Mouse (Mus musculus): ENCODE data around the gene Tcaf1.

GRCm38 (mm10) chr6:42644912-42645549, 64.9 kb downstream of the Tcaf1 start, which contains the start of gene Tcaf2:
- TF ChIP-seq CTCF (IDR thresholded peaks at IDR 0.05; ENCODE audit: control insufficient read depth, insufficient read depth, low read length) (peak; percentile 52), POLR2A (IDR thresholded peaks at IDR 0.05; ENCODE audit: borderline replicate concordance, control insufficient read depth, low read depth, low read length) (no peak)

All from bone marrow, adult 2 months (tissue).